Mouse (Mus musculus): ENCODE measurements around the gene Nudt17. TPM values are rescaled to one million over a fixed set of nuclear protein-coding genes. Genes with fewer than 3 reads are reported as not detected.
"Not testable (repeated sequence)": the region's sequence is repeated elsewhere in the genome, so short reads cannot be mapped to it uniquely, and the experiment has no call there.

The Nudt17 gene
- polyA plus RNA-seq, 2 experiments from 2014 or later, result 1.1 to 1.4 TPM

- ATAC-seq, result no peak
Observed at GRCm38 (mm10) chr3:96668424-96669067, 39.8 kb downstream of the Nudt17 start.

- no peak for ATAC-seq
Observed at GRCm38 (mm10) chr3:96667316-96667715, 41.0 kb downstream of the Nudt17 start.

GRCm38 (mm10) chr3:96666916-96667315 is 41.4 kb downstream of the Nudt17 start:
- ATAC-seq, result no peak

GRCm38 (mm10) chr3:96665732-96666363 is 42.5 kb downstream of the Nudt17 start:
- not testable (repeated sequence) for ATAC-seq

- peak; percentile 36 for ATAC-seq
Observed at GRCm38 (mm10) chr3:96663432-96664239, 44.7 kb downstream of the Nudt17 start.

GRCm38 (mm10) chr3:96662731-96663316 is 45.5 kb downstream of the Nudt17 start:
- no peak for ATAC-seq

- ATAC-seq, result no peak
Observed at GRCm38 (mm10) chr3:96660901-96661300, 47.5 kb downstream of the Nudt17 start.

Other genes with a start within 250 kb of the Nudt17 start
- not detected for gene Hfe2, start 183.4 kb downstream of the Nudt17 start, polyA plus RNA-seq (2017; shearing (Covaris generic))
- gene Txnip, start 150.6 kb downstream of the Nudt17 start, polyA plus RNA-seq (2017; shearing (Covaris generic)), result 100 to 1,000 TPM; 276 to 326 TPM
- gene Gm16253, start 131.6 kb downstream of the Nudt17 start, polyA plus RNA-seq (2017; shearing (Covaris generic)), result not detected
- 10 to 100 TPM; 25.1 to 35.6 TPM for gene Polr3gl, start 114.4 kb downstream of the Nudt17 start, polyA plus RNA-seq (2017; shearing (Covaris generic))
- gene Ankrd34a, start 111.9 kb downstream of the Nudt17 start, polyA plus RNA-seq (2017; shearing (Covaris generic)), result not detected
- under 1 TPM; 0.09 to 0.14 TPM for gene Lix1l, start 107.4 kb downstream of the Nudt17 start, polyA plus RNA-seq (2017; shearing (Covaris generic))
- gene Rbm8a, start 78.6 kb downstream of the Nudt17 start, polyA plus RNA-seq (2017; shearing (Covaris generic)), result 100 to 1,000 TPM in 1 of 2 experiments, 10 to 100 TPM in 1; 98.9 to 135 TPM
- gene Pex11b, start 73.2 kb downstream of the Nudt17 start, polyA plus RNA-seq (2017; shearing (Covaris generic)), result 10 to 100 TPM; 43.5 to 45.8 TPM
- under 1 TPM in 1 of 2 experiments, not detected in 1; 0.09 TPM for gene Gm42957, start 73.1 kb downstream of the Nudt17 start, polyA plus RNA-seq (2017; shearing (Covaris generic))
- gene Itga10, start 63.0 kb downstream of the Nudt17 start, polyA plus RNA-seq (2017; shearing (Covaris generic)), result under 1 TPM in 1 of 2 experiments, not detected in 1; 0.12 TPM
- under 1 TPM in 1 of 2 experiments, not detected in 1; 0.13 TPM for gene Ankrd35, start 38.4 kb downstream of the Nudt17 start, polyA plus RNA-seq (2017; shearing (Covaris generic))
- 10 to 100 TPM; 30.8 to 41.5 TPM for gene Pias3, start 12.2 kb downstream of the Nudt17 start, polyA plus RNA-seq (2017; shearing (Covaris generic))
- 10 to 100 TPM; 67.6 to 69.6 TPM for gene Polr3c, start 19.1 kb upstream of the Nudt17 start, polyA plus RNA-seq (2017; shearing (Covaris generic))
- gene Rnf115, start 19.1 kb upstream of the Nudt17 start, polyA plus RNA-seq (2017; shearing (Covaris generic)), result 10 to 100 TPM; 62.2 to 68.7 TPM
- under 1 TPM in 1 of 2 experiments, not detected in 1; 0.89 TPM for gene Pdzk1, start 120.7 kb upstream of the Nudt17 start, polyA plus RNA-seq (2017; shearing (Covaris generic))
- 10 to 100 TPM; 26.1 to 55.0 TPM for gene Cd160, start 120.8 kb upstream of the Nudt17 start, polyA plus RNA-seq (2017; shearing (Covaris generic))
- gene Gja5, start 196.1 kb upstream of the Nudt17 start, polyA plus RNA-seq (2017; shearing (Covaris generic)), result under 1 TPM; 0.12 to 0.13 TPM
- 10 to 100 TPM; 23.7 to 26.9 TPM for gene Gpr89, start 196.8 kb upstream of the Nudt17 start, polyA plus RNA-seq (2017; shearing (Covaris generic))
- under 1 TPM in 1 of 2 experiments, not detected in 1; 0.08 TPM for gene Gja8, start 217.5 kb upstream of the Nudt17 start, polyA plus RNA-seq (2017; shearing (Covaris generic))